Mouse (Mus musculus) heart, postnatal 0 days (tissue): ENCODE measurements around the gene Dhx32.

Experiments
- CTCF ChIP-seq: IDR thresholded peaks from 2 replicates; pipeline ENCODE4 v1.5.1; 2016; ENCODE audit warnings: antibody characterized with exemption, control low read depth, low read depth
- EP300 ChIP-seq: IDR thresholded peaks from 2 replicates; pipeline ENCODE4 v1.6.1; 2016; ENCODE audit warnings: antibody characterized with exemption, low read depth

DNA sequence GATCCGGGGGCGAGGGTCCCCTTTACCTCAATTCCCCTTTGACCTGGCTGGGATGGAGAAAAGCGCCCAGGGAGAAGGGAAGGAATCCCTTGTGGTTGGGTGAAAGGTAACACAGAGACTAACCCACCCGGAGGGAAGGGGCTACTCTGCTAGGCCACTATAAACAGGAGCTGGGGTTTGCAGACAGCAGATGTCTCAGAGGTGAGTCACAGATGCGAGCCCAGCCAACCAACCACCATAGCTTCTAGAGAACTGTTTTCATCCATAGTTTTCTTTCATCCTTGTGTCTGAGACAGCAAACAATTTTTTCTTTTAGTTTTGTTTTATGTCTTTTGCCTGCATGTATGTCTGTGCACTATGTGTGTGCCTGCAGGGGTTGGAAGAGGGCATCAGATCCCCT lies 17.4 kb upstream of the Dhx32 start:
- TF ChIP-seq EP300 (no peak), CTCF (no peak)
